Mouse (Mus musculus) limb, embryonic 11.5 days (tissue): ENCODE data around the gene Sh2d6. TPM values are rescaled to one million over a fixed set of nuclear protein-coding genes. Genes with fewer than 3 reads are reported as not detected.

Source experiments
- ATAC-seq: fragments of 200-750 bp; cut with Nextera tagmentation; 2 replicates; pipeline ENCODE4 v1.8.0; 2017; ENCODE audit warnings: low read depth; ENCODE audit not compliant: insufficient number of reproducible peaks, low FRiP score, low TSS enrichment
- DNase-seq: peaks from one replicate; pipeline ENCODE4 v3.0.0-alpha.2; 2015; ENCODE audit warnings: low spot score
- H3K27ac ChIP-seq: fragments of 300-500 bp; sonication (generic); replicated peaks from 2 replicates; pipeline ENCODE4 v1.5.1; 2014; ENCODE audit warnings: low read depth, mild to moderate bottlenecking, low read length
- H3K27me3 ChIP-seq: fragments of 300-500 bp; sonication (generic); 2 replicates; pipeline ENCODE4 v1.6.1; 2014; ENCODE audit warnings: mild to moderate bottlenecking, low read length, mixed read lengths; ENCODE audit not compliant: control insufficient read depth, insufficient read depth
- H3K36me3 ChIP-seq: fragments of 300-500 bp; sonication (generic); 2 replicates; pipeline ENCODE4 v1.6.1; 2014; ENCODE audit warnings: mild to moderate bottlenecking, low read length, moderate library complexity, mixed read lengths; ENCODE audit not compliant: control insufficient read depth, insufficient read depth
- H3K4me1 ChIP-seq: fragments of 300-500 bp; sonication (generic); 2 replicates; pipeline ENCODE4 v1.6.1; 2014; ENCODE audit warnings: low read length, mixed read lengths; ENCODE audit not compliant: control insufficient read depth, insufficient read depth
- H3K4me2 ChIP-seq: fragments of 300-500 bp; sonication (generic); 2 replicates; pipeline ENCODE4 v1.6.1; 2014; ENCODE audit warnings: low read depth, mild to moderate bottlenecking, moderate library complexity; ENCODE audit not compliant: severe bottlenecking
- H3K4me3 ChIP-seq: fragments of 300-500 bp; sonication (generic); 2 replicates; pipeline ENCODE4 v1.5.1; 2014; ENCODE audit warnings: low read depth, low read length
- H3K9ac ChIP-seq: fragments of 300-500 bp; sonication (generic); 2 replicates; pipeline ENCODE4 v1.6.1; 2014; ENCODE audit warnings: mild to moderate bottlenecking, low read length
- H3K9me3 ChIP-seq: fragments of 300-500 bp; sonication (generic); 2 replicates; pipeline ENCODE4 v1.6.1; 2016; ENCODE audit warnings: low read length; ENCODE audit not compliant: control insufficient read depth
- WGBS: fragments of 180-500 bp; shearing (Covaris S2); extraction: QIAGEN DNeasy Blood & Tissue Kit; methylation state at CpG from one replicate; pipeline ENCODE4 v1.1.7; 2014; 5-methylcytosine and 5-hydroxymethylcytosine counted together
- polyA plus RNA-seq: library from polyadenylated mRNA; unstranded; fragments of >200 nt; fragmentation: Nextera tagmentation; extraction: Ambion mirVana; gene quantifications from 2 replicates; pipeline ENCODE4 v1.2.1, GENCODE M21; 2014

Gene Sh2d6
- polyA plus RNA-seq = 0.17 TPM in 1 of 2 replicates, not detected in the other

DNA sequence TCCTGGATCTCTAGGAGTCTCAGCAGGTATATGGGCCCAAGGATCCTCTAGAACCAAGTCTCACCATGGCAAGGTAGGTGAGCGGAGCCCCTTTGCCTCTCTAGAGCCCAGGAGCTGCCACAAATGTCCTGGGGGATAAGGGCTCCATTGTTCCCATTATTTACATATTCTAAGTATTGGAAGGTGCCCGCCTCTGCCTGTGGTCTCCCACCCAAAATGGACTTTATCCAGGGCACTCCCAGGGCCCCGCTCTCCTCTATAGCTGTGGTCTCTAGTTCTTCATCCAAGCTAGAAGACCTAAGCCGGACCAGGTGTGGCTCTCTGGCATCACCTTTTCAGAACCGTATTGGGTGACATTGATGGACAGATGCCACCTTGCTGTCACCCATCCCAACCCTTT lies at the start of gene Sh2d6:
Gene Sh2d6, minus strand, starts transcription at position 101 of the 400 bp plus-strand sequence.
- ATAC-seq (no peak), DNase-seq (no peak)
- Histone ChIP-seq H3K9ac (no peak within 1 kb of the TSS), H3K9me3 (no peaks in the 10 kb centered on the region), H3K36me3 (no peaks in the 10 kb centered on the region), H3K27ac (no peak within 1 kb of the TSS), H3K27me3 (no peaks in the 10 kb centered on the region), H3K4me3 (no peak within 1 kb of the TSS), H3K4me2 (no peak within 1 kb of the TSS), H3K4me1 (peaks cover 11% of the 10 kb centered on the region)
- WGBS = 93% methylated on average over 5 of the region's 5 CpGs

DNA sequence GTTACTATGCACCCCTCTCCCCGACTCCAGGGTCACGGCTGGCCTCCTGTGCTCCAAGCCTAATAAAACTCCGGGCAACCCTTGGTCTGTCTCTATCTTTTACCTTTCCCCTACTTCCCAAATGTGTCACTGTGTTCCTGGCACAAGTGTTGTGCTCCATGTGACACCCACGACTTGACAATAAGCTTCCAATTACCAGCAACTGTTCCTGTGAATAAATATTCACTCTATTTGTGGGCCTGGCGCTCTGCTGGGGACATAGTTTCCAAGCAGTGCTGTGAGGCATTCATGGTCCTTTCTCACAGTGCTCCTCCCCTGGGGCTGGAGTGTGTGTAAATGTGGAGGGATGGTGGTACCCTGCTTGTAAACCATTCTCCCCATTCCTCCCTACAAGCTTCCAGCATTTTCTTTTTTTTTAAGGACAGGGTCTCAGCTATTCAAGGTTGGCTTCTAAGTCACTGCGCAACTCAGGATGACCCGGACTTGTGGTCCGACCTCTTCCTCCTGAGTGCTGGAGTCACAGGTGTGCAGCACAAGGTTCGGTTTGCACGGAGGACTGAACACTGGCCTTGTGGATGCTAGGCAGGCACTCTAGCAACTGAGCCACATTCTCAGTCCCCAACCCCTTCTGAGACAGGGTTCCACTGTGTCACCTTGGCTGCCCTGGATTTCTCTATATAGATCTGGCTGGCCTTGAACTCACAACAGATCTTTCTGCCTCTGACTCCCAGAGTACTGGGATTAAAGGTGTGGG lies 49.3 kb upstream of the Sh2d6 start:
- Histone ChIP-seq H3K4me1 (no peaks in the 10 kb centered on the region), H3K9me3 (no peaks in the 10 kb centered on the region), H3K4me2 (no peak overlapping the region), H3K4me3 (no peak overlapping the region), H3K27ac (no peak overlapping the region), H3K27me3 (no peaks in the 10 kb centered on the region), H3K9ac (no peak overlapping the region), H3K36me3 (no peaks in the 10 kb centered on the region; the same call in 1 of the 2 replicates)
- 84% methylated on average over 10 of the region's 10 CpGs for WGBS
- no peak for ATAC-seq
- no peak for DNase-seq

DNA sequence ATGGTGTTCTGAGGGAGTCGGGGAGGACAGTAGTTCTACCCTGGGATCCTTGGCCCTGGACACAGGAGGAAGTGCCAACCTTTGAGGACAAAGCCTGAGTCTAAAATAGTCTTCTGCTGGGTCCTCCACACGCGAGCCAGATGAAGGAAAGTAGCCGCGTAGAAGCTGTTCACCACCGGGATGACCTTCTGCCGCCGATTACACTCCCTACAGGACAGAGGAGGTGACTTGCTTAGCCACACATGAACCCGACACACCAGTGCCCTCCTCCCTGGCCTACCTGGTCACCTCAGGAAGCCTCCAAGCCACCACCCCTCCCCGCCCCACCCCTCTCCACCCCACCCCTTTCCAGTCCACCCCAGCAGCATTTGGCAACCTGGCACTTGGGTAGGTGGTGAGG lies 47.2 kb upstream of the Sh2d6 start:
- Histone ChIP-seq H3K36me3 (no peaks in the 10 kb centered on the region), H3K4me1 (no peaks in the 10 kb centered on the region), H3K9me3 (no peaks in the 10 kb centered on the region), H3K9ac (no peak overlapping the region), H3K4me3 (no peak overlapping the region), H3K27ac (no peak overlapping the region), H3K4me2 (no peak overlapping the region), H3K27me3 (no peaks in the 10 kb centered on the region)
- ATAC-seq (no peak), DNase-seq (no peak)
- whole genome bisulfite sequencing = 90% methylated on average over 10 of the region's 10 CpGs

DNA sequence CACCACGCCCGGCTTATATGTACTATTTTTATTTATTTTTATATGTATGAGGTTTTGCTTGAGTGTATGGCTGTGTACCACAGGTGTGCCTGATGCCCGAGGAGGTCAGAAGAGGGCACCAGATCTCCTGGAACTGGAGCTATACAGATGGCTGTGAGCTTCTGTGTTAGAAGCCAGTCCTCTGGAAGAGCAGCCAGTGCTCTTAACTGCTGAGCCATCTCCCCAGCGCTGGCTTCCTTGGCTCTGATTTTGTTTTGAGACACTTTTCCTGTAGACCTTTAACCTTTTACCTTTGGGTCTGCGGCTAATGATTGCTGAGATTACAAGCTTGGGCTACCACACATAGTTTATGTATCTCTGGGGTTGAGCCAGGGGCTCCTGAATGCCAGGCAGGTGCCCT lies 46.0 kb upstream of the Sh2d6 start:
- H3K4me3 ChIP-seq = no peak overlapping the region
- DNase-seq (no peak), ATAC-seq (no peak)
- WGBS = 89% methylated on average over 5 of the region's 5 CpGs
- H3K9me3 ChIP-seq = no peaks in the 10 kb centered on the region
- H3K9ac ChIP-seq = no peak overlapping the region
- H3K4me2 ChIP-seq = no peak overlapping the region
- H3K27me3 ChIP-seq = no peaks in the 10 kb centered on the region
- no peak overlapping the region for H3K27ac ChIP-seq
- 0 out of 2 replicates have a peak, but pooled peaks cover 6% of the 10 kb centered on the region for H3K4me1 ChIP-seq
- H3K36me3 ChIP-seq = no peaks in the 10 kb centered on the region

DNA sequence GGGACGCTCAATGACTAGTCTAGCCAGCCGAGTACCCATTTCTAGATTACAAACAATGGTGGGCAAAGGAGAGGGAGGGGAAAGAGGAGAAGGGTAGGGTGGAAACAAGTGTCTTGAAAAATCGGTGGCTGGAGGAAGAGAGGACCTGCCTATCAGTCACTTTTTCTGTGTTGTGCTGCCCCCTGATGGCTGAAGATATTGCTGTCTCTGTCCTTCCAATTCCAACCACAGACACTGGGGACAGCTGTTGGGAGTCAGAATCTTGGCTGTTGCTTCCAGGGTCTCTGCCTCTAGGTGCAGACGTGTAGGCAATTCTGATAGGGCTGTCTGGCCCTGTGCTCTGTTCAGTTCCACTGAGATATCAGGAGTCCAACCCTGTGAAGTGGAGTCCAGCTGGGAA lies 44.5 kb upstream of the Sh2d6 start:
- no peaks in the 10 kb centered on the region for H3K36me3 ChIP-seq
- ATAC-seq = peak; percentile 64
- H3K27me3 ChIP-seq = no peaks in the 10 kb centered on the region
- H3K27ac ChIP-seq = no peak overlapping the region
- H3K4me1 ChIP-seq = 0 out of 2 replicates have a peak, but pooled peaks cover 8% of the 10 kb centered on the region
- no peaks in the 10 kb centered on the region for H3K9me3 ChIP-seq
- H3K9ac ChIP-seq = no peak overlapping the region
- no peak overlapping the region for H3K4me3 ChIP-seq
- no peak overlapping the region for H3K4me2 ChIP-seq
- WGBS = 10% methylated on average over 4 of the region's 4 CpGs
- DNase-seq = peak; percentile 92

DNA sequence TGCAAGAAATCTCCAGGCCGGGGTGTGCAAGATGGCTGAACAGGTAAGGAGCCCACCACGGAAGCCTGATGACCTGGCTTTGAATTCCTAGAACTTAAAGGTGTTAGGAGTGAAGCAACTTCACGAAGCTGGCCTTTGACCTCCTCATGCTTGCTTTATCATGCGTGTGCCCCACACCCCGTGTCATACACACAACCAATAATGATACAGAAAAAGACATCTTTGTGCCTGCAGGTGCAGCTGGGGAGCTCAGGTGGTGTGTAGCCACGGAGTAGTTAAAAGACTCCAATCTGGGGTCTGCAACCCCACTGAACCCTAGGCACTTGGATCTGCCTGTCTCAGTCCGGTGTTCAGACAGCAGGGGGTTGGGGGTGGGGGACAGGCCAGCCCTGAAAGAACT lies 44.0 kb upstream of the Sh2d6 start:
- no peaks in the 10 kb centered on the region for H3K9me3 ChIP-seq
- ATAC-seq (no peak), DNase-seq (no peak)
- no peak overlapping the region for H3K4me3 ChIP-seq
- H3K27me3 ChIP-seq = no peaks in the 10 kb centered on the region
- no peak overlapping the region for H3K27ac ChIP-seq
- 77% methylated on average over 7 of the region's 7 CpGs for WGBS
- no peaks in the 10 kb centered on the region for H3K36me3 ChIP-seq
- no peak overlapping the region for H3K9ac ChIP-seq
- no peak overlapping the region for H3K4me2 ChIP-seq
- 0 out of 2 replicates have a peak, but pooled peaks cover 8% of the 10 kb centered on the region for H3K4me1 ChIP-seq

DNA sequence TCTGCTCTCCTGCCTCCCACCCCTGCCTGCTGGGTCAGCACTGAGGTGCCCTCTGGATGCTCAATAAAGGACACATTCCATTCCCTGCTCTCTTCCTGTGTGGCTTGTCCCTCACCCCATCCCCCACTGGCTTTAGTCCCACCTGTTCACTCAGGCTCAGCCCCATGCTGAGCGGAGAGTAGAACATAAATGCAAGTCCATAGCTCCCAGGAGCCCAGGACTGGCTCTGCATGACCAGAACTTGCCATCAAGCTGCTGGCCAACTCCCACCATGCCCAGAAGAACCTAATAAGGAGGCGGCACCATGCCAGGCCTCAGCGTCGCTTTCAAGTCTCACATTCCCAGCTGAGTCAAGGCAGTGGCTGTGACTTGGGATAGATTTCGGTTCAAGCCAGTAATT lies 41.4 kb upstream of the Sh2d6 start:
- Histone ChIP-seq H3K9ac (no peak overlapping the region), H3K27ac (no peak overlapping the region), H3K9me3 (no peaks in the 10 kb centered on the region), H3K27me3 (no peaks in the 10 kb centered on the region), H3K4me1 (0 out of 2 replicates have a peak, but pooled peaks cover 8% of the 10 kb centered on the region), H3K4me2 (no peak overlapping the region), H3K36me3 (no peaks in the 10 kb centered on the region), H3K4me3 (no peak overlapping the region)
- ATAC-seq = no peak
- WGBS = 77% methylated on average over 5 of the region's 5 CpGs
- DNase-seq = no peak

DNA sequence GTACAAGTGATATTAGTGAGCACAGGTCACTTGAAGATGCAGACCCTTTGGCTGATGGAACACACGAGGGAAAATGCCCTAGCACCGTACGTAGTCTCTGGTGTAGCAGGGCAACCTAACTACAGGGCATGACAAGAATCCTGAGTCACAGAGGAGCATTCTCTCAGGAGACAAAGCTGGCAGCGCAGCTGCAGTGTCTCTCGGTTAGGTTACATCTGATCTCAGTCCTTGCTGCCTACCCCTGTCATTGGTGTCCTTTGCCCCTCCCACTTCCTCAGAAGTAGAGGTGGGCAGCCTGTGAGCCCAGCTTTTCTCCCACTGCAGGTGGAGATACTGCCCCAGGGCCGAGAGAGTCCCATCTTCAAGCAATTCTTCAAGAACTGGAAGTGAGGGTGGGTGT lies 41.0 kb upstream of the Sh2d6 start:
- H3K27ac ChIP-seq = no peak overlapping the region
- no peak overlapping the region for H3K9ac ChIP-seq
- no peak for ATAC-seq
- no peaks in the 10 kb centered on the region for H3K9me3 ChIP-seq
- 0 out of 2 replicates have a peak, but pooled peaks cover 8% of the 10 kb centered on the region for H3K4me1 ChIP-seq
- no peaks in the 10 kb centered on the region for H3K36me3 ChIP-seq
- no peaks in the 10 kb centered on the region for H3K27me3 ChIP-seq
- WGBS = 46% methylated on average over 6 of the region's 6 CpGs
- DNase-seq = no peak
- H3K4me2 ChIP-seq = no peak overlapping the region
- H3K4me3 ChIP-seq = no peak overlapping the region
